Mouse (Mus musculus): ENCODE data around the gene St6galnac5. TPM values are rescaled to one million over a fixed set of nuclear protein-coding genes. Genes with fewer than 3 reads are reported as not detected.

St6galnac5 gene
- 20.6 and 25.7 TPM in 2 replicates for polyA plus RNA-seq (2014; fragmentation: Nextera tagmentation; extraction: Ambion mirVana)

- Histone ChIP-seq H3K9me3 (ENCODE audit: control insufficient read depth, low read length) (no peaks in the 10 kb centered on the region), H3K27ac (replicated peaks; ENCODE audit: low read depth, low read length) (peak within 1 kb of the TSS; percentile 74), H3K4me1 (ENCODE audit: control insufficient read depth, insufficient read depth, low read length) (peaks cover 24% of the 10 kb centered on the region), H3K27me3 (ENCODE audit: control insufficient read depth, insufficient read depth, low read length) (no peaks in the 10 kb centered on the region), H3K36me3 (ENCODE audit: control insufficient read depth, insufficient read depth, low read length) (no peaks in the 10 kb centered on the region), H3K4me3 (replicated peaks; ENCODE audit: low read depth, low read length) (peak within 1 kb of the TSS; percentile 58), H3K4me2 (ENCODE audit: low read length) (peak within 1 kb of the TSS; percentile 77), H3K9ac (replicated peaks; ENCODE audit: low read length) (peak within 1 kb of the TSS; percentile 56)
- ATAC-seq (ENCODE audit: low FRiP score, low TSS enrichment) (peak; percentile 62), DNase-seq (peak; percentile 83)
- WGBS, result under 1% methylated on average over 17 of the region's 17 CpGs
Observed at GRCm38 (mm10) chr3:152981988-152982387, at the start of gene St6galnac5. TSS of gene St6galnac5 (minus strand) at chr3:152982246.

GRCm38 (mm10) chr3:153030756-153031155 lies 48.7 kb upstream of the St6galnac5 start:
- no peak for DNase-seq
- H3K27ac ChIP-seq (replicated peaks; ENCODE audit: low read depth, low read length), result no peak overlapping the region
- no peaks in the 10 kb centered on the region for H3K36me3 ChIP-seq (ENCODE audit: control insufficient read depth, insufficient read depth, low read length)
- H3K4me3 ChIP-seq (replicated peaks; ENCODE audit: low read depth, low read length), result no peak overlapping the region
- no peaks in the 10 kb centered on the region for H3K9me3 ChIP-seq (ENCODE audit: control insufficient read depth, low read length)
- H3K4me1 ChIP-seq (ENCODE audit: control insufficient read depth, insufficient read depth, low read length), result no peaks in the 10 kb centered on the region
- H3K27me3 ChIP-seq (ENCODE audit: control insufficient read depth, insufficient read depth, low read length), result no peaks in the 10 kb centered on the region
- ATAC-seq (ENCODE audit: low FRiP score, low TSS enrichment), result no peak
- H3K4me2 ChIP-seq (ENCODE audit: low read length), result no peak overlapping the region
- WGBS, result 93% methylated on average over 5 of the region's 5 CpGs
- no peak overlapping the region for H3K9ac ChIP-seq (replicated peaks; ENCODE audit: low read length)

GRCm38 (mm10) chr3:153024016-153024415 lies 42.0 kb upstream of the St6galnac5 start:
- Histone ChIP-seq H3K36me3 (ENCODE audit: control insufficient read depth, insufficient read depth, low read length) (no peaks in the 10 kb centered on the region), H3K9me3 (ENCODE audit: control insufficient read depth, low read length) (no peaks in the 10 kb centered on the region), H3K27me3 (ENCODE audit: control insufficient read depth, insufficient read depth, low read length) (no peaks in the 10 kb centered on the region), H3K4me2 (ENCODE audit: low read length) (no peak overlapping the region), H3K4me3 (replicated peaks; ENCODE audit: low read depth, low read length) (no peak overlapping the region), H3K9ac (replicated peaks; ENCODE audit: low read length) (no peak overlapping the region), H3K4me1 (ENCODE audit: control insufficient read depth, insufficient read depth, low read length) (no peaks in the 10 kb centered on the region), H3K27ac (replicated peaks; ENCODE audit: low read depth, low read length) (no peak overlapping the region)
- ATAC-seq (ENCODE audit: low FRiP score, low TSS enrichment) (no peak), DNase-seq (no peak)
- 82% methylated on average over 11 of the region's 11 CpGs for WGBS

GRCm38 (mm10) chr3:153018051-153018450 lies 36.0 kb upstream of the St6galnac5 start:
- no peaks in the 10 kb centered on the region for H3K36me3 ChIP-seq (ENCODE audit: control insufficient read depth, insufficient read depth, low read length)
- no peaks in the 10 kb centered on the region for H3K9me3 ChIP-seq (ENCODE audit: control insufficient read depth, low read length)
- DNase-seq (peak; percentile 21), ATAC-seq (ENCODE audit: low FRiP score, low TSS enrichment) (no peak)
- no peaks in the 10 kb centered on the region for H3K27me3 ChIP-seq (ENCODE audit: control insufficient read depth, insufficient read depth, low read length)
- H3K27ac ChIP-seq (replicated peaks; ENCODE audit: low read depth, low read length), result no peak overlapping the region
- no peak overlapping the region for H3K9ac ChIP-seq (replicated peaks; ENCODE audit: low read length)
- H3K4me2 ChIP-seq (ENCODE audit: low read length), result no peak overlapping the region
- WGBS, result 83% methylated on average over 10 of the region's 10 CpGs
- H3K4me3 ChIP-seq (replicated peaks; ENCODE audit: low read depth, low read length), result no peak overlapping the region
- no peaks in the 10 kb centered on the region for H3K4me1 ChIP-seq (ENCODE audit: control insufficient read depth, insufficient read depth, low read length)

GRCm38 (mm10) chr3:153016355-153016754 lies 34.3 kb upstream of the St6galnac5 start:
- WGBS, result 80% methylated on average over 8 of the region's 8 CpGs
- H3K27ac ChIP-seq (replicated peaks; ENCODE audit: low read depth, low read length), result no peak overlapping the region
- H3K9ac ChIP-seq (replicated peaks; ENCODE audit: low read length), result no peak overlapping the region
- no peaks in the 10 kb centered on the region for H3K27me3 ChIP-seq (ENCODE audit: control insufficient read depth, insufficient read depth, low read length)
- H3K4me3 ChIP-seq (replicated peaks; ENCODE audit: low read depth, low read length), result no peak overlapping the region
- no peaks in the 10 kb centered on the region for H3K36me3 ChIP-seq (ENCODE audit: control insufficient read depth, insufficient read depth, low read length)
- no peak for DNase-seq
- no peak overlapping the region for H3K4me2 ChIP-seq (ENCODE audit: low read length)
- ATAC-seq (ENCODE audit: low FRiP score, low TSS enrichment), result no peak
- H3K9me3 ChIP-seq (ENCODE audit: control insufficient read depth, low read length), result no peaks in the 10 kb centered on the region
- no peaks in the 10 kb centered on the region for H3K4me1 ChIP-seq (ENCODE audit: control insufficient read depth, insufficient read depth, low read length)

DNA sequence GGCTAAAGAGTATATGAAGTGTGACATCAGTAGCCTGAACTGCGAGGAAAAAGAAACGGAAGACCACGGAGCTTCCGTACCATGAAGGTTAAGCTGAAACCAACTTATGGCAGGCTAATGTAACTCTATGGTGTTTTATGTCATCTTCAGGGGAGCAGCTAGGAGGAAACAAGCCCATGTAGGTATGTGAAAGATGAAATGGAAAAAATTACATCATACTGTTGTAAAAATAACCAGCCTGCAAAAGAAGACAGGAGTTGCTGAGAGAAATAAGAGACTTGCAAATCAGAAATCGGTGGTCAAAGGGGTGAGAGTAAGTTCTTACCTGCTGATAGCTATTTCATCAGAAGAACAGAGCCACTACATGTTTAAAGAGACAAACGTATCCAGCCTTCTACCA lies 24.8 kb upstream of the St6galnac5 start:
- Histone ChIP-seq H3K27me3 (ENCODE audit: control insufficient read depth, insufficient read depth, low read length) (no peaks in the 10 kb centered on the region), H3K4me2 (ENCODE audit: low read length) (no peak overlapping the region), H3K4me3 (replicated peaks; ENCODE audit: low read depth, low read length) (no peak overlapping the region), H3K9ac (replicated peaks; ENCODE audit: low read length) (no peak overlapping the region), H3K27ac (replicated peaks; ENCODE audit: low read depth, low read length) (no peak overlapping the region), H3K9me3 (ENCODE audit: control insufficient read depth, low read length) (no peaks in the 10 kb centered on the region), H3K4me1 (ENCODE audit: control insufficient read depth, insufficient read depth, low read length) (no peaks in the 10 kb centered on the region), H3K36me3 (ENCODE audit: control insufficient read depth, insufficient read depth, low read length) (no peaks in the 10 kb centered on the region)
- ATAC-seq (ENCODE audit: low FRiP score, low TSS enrichment) (no peak), DNase-seq (no peak)
- WGBS, result 90% methylated on average over 6 of the region's 6 CpGs

DNA sequence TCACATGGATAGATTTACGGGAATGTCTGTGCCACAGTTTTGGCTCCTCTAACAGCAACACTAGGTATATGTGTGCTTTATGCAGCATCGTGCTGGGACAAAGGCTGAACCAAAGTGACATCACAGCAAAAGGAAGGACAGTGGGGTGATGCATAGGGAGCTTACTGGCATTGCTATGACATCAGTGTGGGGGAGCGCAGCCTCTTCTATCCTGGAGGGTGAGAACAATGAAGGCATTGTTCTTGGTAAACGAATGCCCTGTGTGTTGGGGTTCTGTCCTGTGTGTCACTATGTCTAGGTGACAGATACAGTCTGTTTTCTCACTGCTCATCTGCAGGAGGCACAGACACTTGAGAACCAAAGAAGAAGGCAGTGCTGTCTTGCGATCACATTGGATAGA lies 16.9 kb upstream of the St6galnac5 start:
- WGBS, result 67% methylated on average over 5 of the region's 5 CpGs
- DNase-seq, result no peak
- ATAC-seq (ENCODE audit: low FRiP score, low TSS enrichment), result no peak
- Histone ChIP-seq H3K4me1 (ENCODE audit: control insufficient read depth, insufficient read depth, low read length) (no peaks in the 10 kb centered on the region), H3K4me3 (replicated peaks; ENCODE audit: low read depth, low read length) (no peak overlapping the region), H3K4me2 (ENCODE audit: low read length) (no peak overlapping the region), H3K36me3 (ENCODE audit: control insufficient read depth, insufficient read depth, low read length) (no peaks in the 10 kb centered on the region), H3K9me3 (ENCODE audit: control insufficient read depth, low read length) (no peaks in the 10 kb centered on the region), H3K27me3 (ENCODE audit: control insufficient read depth, insufficient read depth, low read length) (no peaks in the 10 kb centered on the region), H3K27ac (replicated peaks; ENCODE audit: low read depth, low read length) (no peak overlapping the region), H3K9ac (replicated peaks; ENCODE audit: low read length) (no peak overlapping the region)

GRCm38 (mm10) chr3:152998106-152998505 lies 16.1 kb upstream of the St6galnac5 start:
- Histone ChIP-seq H3K36me3 (ENCODE audit: control insufficient read depth, insufficient read depth, low read length) (no peaks in the 10 kb centered on the region), H3K27ac (replicated peaks; ENCODE audit: low read depth, low read length) (no peak overlapping the region), H3K4me1 (ENCODE audit: control insufficient read depth, insufficient read depth, low read length) (no peaks in the 10 kb centered on the region), H3K4me3 (replicated peaks; ENCODE audit: low read depth, low read length) (no peak overlapping the region), H3K9ac (replicated peaks; ENCODE audit: low read length) (no peak overlapping the region), H3K4me2 (ENCODE audit: low read length) (no peak overlapping the region), H3K9me3 (ENCODE audit: control insufficient read depth, low read length) (no peaks in the 10 kb centered on the region), H3K27me3 (ENCODE audit: control insufficient read depth, insufficient read depth, low read length) (no peaks in the 10 kb centered on the region)
- DNase-seq (no peak), ATAC-seq (ENCODE audit: low FRiP score, low TSS enrichment) (no peak)
- whole genome bisulfite sequencing, result 56% methylated on average over 5 of the region's 5 CpGs

GRCm38 (mm10) chr3:152993608-152994007 lies 11.6 kb upstream of the St6galnac5 start:
- 76% methylated on average over 5 of the region's 5 CpGs for WGBS

More at GRCm38 (mm10) chr3:152993608-152994007, 11.6 kb upstream of the St6galnac5 start:
- Histone ChIP-seq H3K4me2 (ENCODE audit: low read length) (no peak overlapping the region), H3K9ac (replicated peaks; ENCODE audit: low read length) (no peak overlapping the region), H3K36me3 (ENCODE audit: control insufficient read depth, insufficient read depth, low read length) (no peaks in the 10 kb centered on the region), H3K9me3 (ENCODE audit: control insufficient read depth, low read length) (no peaks in the 10 kb centered on the region), H3K4me1 (ENCODE audit: control insufficient read depth, insufficient read depth, low read length) (no peaks in the 10 kb centered on the region), H3K27ac (replicated peaks; ENCODE audit: low read depth, low read length) (no peak overlapping the region), H3K4me3 (replicated peaks; ENCODE audit: low read depth, low read length) (no peak overlapping the region), H3K27me3 (ENCODE audit: control insufficient read depth, insufficient read depth, low read length) (no peaks in the 10 kb centered on the region)
- ATAC-seq (ENCODE audit: low FRiP score, low TSS enrichment) (no peak), DNase-seq (no peak)
